Mouse (Mus musculus) heart, adult 2 months (tissue): ENCODE measurements around the gene Btk. TPM values are rescaled to one million over a fixed set of nuclear protein-coding genes. Genes with fewer than 3 reads are reported as not detected.

Experiments
- DNase-seq, 2 experiments: peaks; one replicate each; pipeline ENCODE4 v3.0.0; 2021
- H3K27ac ChIP-seq: fragments of 200-600 bp; 2 replicates; pipeline ENCODE4 v1.8.1; 2022
- H3K27me3 ChIP-seq: fragments of 200-500 bp; 2 replicates; pipeline ENCODE4 v1.6.1; 2012; ENCODE audit warnings: mild to moderate bottlenecking, low read length, inconsistent platforms, mixed read lengths; ENCODE audit not compliant: control insufficient read depth, insufficient read depth
- H3K36me3 ChIP-seq: fragments of 200-500 bp; 2 replicates; pipeline ENCODE4 v1.6.1; 2012; ENCODE audit warnings: low read length, inconsistent platforms; ENCODE audit not compliant: control insufficient read depth, insufficient read depth
- H3K4me1 ChIP-seq: fragments of 200-500 bp; 2 replicates; pipeline ENCODE4 v1.6.1; 2011; ENCODE audit warnings: low read length; ENCODE audit not compliant: control insufficient read depth, insufficient read depth
- H3K4me3 ChIP-seq: fragments of 200-600 bp; 2 replicates; pipeline ENCODE4 v1.8.1; 2022
- H3K79me2 ChIP-seq: fragments of 200-500 bp; replicated peaks from 2 replicates; pipeline ENCODE4 v1.6.1; 2012; ENCODE audit warnings: mild to moderate bottlenecking, inconsistent platforms, low read length, moderate library complexity, mixed read lengths; ENCODE audit not compliant: control insufficient read depth, insufficient read depth
- H3K9ac ChIP-seq: fragments of 200-500 bp; 2 replicates; pipeline ENCODE4 v1.6.1; 2012; ENCODE audit warnings: low read depth, mild to moderate bottlenecking, control low read depth, inconsistent platforms, low read length, mixed read lengths
- CTCF ChIP-seq: fragments of 200-600 bp; IDR thresholded peaks from 2 replicates; pipeline ENCODE4 v1.8.1; 2022; ENCODE audit warnings: antibody characterized with exemption, mild to moderate bottlenecking, moderate library complexity
- EP300 ChIP-seq: fragments of 200-500 bp; IDR thresholded peaks from 2 replicates; pipeline ENCODE4 v1.6.1; 2011; ENCODE audit warnings: low read depth, low read length, control low read depth; ENCODE audit not compliant: insufficient read depth
- POLR2A ChIP-seq: fragments of 200-500 bp; IDR thresholded peaks from 2 replicates; pipeline ENCODE4 v1.6.1; 2011; ENCODE audit warnings: mild to moderate bottlenecking, low read depth, low read length, control low read depth; ENCODE audit not compliant: insufficient read depth
- WGBS: fragments of 180-500 bp; shearing (Covaris S2); methylation state at CpG from one replicate; pipeline ENCODE4 v1.1.7; 2018; 5-methylcytosine and 5-hydroxymethylcytosine counted together
- intact Hi-C: fragments of 180-260 bp; cut with DNase I; formaldehyde crosslinking; loops from one replicate; pipeline ENCODE4 v1.15.1; 2025
- polyA plus RNA-seq: library from polyadenylated mRNA; depleted of rRNA; stranded (reverse); fragments of >200 nt; gene quantifications from 2 replicates; pipeline ENCODE4 v1.2.3, GENCODE M21; 2012
- total RNA-seq, 2 experiments: library from RNA; stranded (reverse); gene quantifications; 2 replicates each; pipeline ENCODE4 v1.2.3; 2021

Btk gene
- total and polyA plus RNA-seq, 3 experiments, result 0.80 to 0.98 (median 0.94) TPM

- H3K27me3 ChIP-seq, result no peaks in the 10 kb centered on the region
- no peaks in the 10 kb centered on the region for H3K4me1 ChIP-seq
- intact Hi-C loops, result loop anchor here (5.0 kb wide), 1 partner anchor 46 kb away; the partner anchor contains the start of gene Timm8a1
- DNase-seq, result no peak
- H3K4me3 ChIP-seq, result no peak overlapping the region
- H3K9ac ChIP-seq, result no peak overlapping the region
- H3K79me2 ChIP-seq, result no peaks in the 10 kb centered on the region
- no peak overlapping the region for H3K27ac ChIP-seq
- H3K36me3 ChIP-seq, result no peaks in the 10 kb centered on the region
- 78% methylated on average over 4 of the region's 4 CpGs for WGBS
- TF ChIP-seq POLR2A (no peak), EP300 (no peak), CTCF (no peak)
These were observed 4.9 kb upstream of the Btk start for GRCm38 (mm10) chrX:134588261-134588660.

- H3K27ac ChIP-seq, result peak overlapping the region; percentile 59; the same call in 1 of the 2 replicates
- no peak for DNase-seq
- H3K4me3 ChIP-seq, result peak overlapping the region; percentile 59
- H3K36me3 ChIP-seq, result no peaks in the 10 kb centered on the region
- no peaks in the 10 kb centered on the region for H3K79me2 ChIP-seq
- WGBS, result 34% methylated on average over 8 of the region's 8 CpGs
- TF ChIP-seq POLR2A (no peak), CTCF (no peak), EP300 (no peak)
- no peaks in the 10 kb centered on the region for H3K4me1 ChIP-seq
- H3K9ac ChIP-seq, result peak overlapping the region; percentile 51; the same call in 1 of the 2 replicates
- no peaks in the 10 kb centered on the region for H3K27me3 ChIP-seq
- intact Hi-C loops, result loop anchor here (5.0 kb wide), 1 partner anchor 44 kb away; the partner anchor contains the start of gene Timm8a1
These were observed 3.1 kb upstream of the Btk start for GRCm38 (mm10) chrX:134586447-134586846.

- Histone ChIP-seq H3K4me1 (no peaks in the 10 kb centered on the region), H3K79me2 (no peaks in the 10 kb centered on the region), H3K4me3 (peak within 1 kb of the TSS; percentile 59), H3K36me3 (no peaks in the 10 kb centered on the region), H3K27ac (peak within 1 kb of the TSS; percentile 80), H3K27me3 (no peaks in the 10 kb centered on the region), H3K9ac (peak within 1 kb of the TSS; percentile 76)
- intact Hi-C loops, result loop anchor here (2.0 to 5.0 kb wide), 2 partner anchors 15 to 43 kb away; partner anchors contain the start of genes Gla, Hnrnph2 and Timm8a1
- DNase-seq, result peak; percentile 91
- 18% methylated on average over 45 of the region's 45 CpGs for WGBS
- TF ChIP-seq POLR2A (peak; percentile 99), CTCF (peak; percentile 88), EP300 (no peak; the same call in 1 of the 2 replicates)
These were observed 2.0 kb upstream of the Btk start, which contains the start of gene Rpl36a for GRCm38 (mm10) chrX:134585103-134586002. Gene Rpl36a, plus strand, starts transcription at chrX:134585654.

GRCm38 (mm10) chrX:134582270-134582669 is 1.1 kb downstream of the Btk start:
- WGBS, result 74% methylated on average over 11 of the region's 11 CpGs
- H3K27ac ChIP-seq, result no peak overlapping the region
- DNase-seq, result no peak
- H3K36me3 ChIP-seq, result no peaks in the 10 kb centered on the region
- intact Hi-C loops, result no loop called here
- H3K9ac ChIP-seq, result no peak overlapping the region
- H3K27me3 ChIP-seq, result no peaks in the 10 kb centered on the region
- no peaks in the 10 kb centered on the region for H3K4me1 ChIP-seq
- H3K4me3 ChIP-seq, result no peak overlapping the region
- no peak for TF ChIP-seq CTCF
- no peaks in the 10 kb centered on the region for H3K79me2 ChIP-seq

GRCm38 (mm10) chrX:134580528-134581305 is 2.7 kb downstream of the Btk start:
- DNase-seq, result no peak
- no peak overlapping the region for H3K9ac ChIP-seq
- no peaks in the 10 kb centered on the region for H3K79me2 ChIP-seq
- H3K4me1 ChIP-seq, result no peaks in the 10 kb centered on the region
- intact Hi-C loops, result no loop called here
- H3K27me3 ChIP-seq, result no peaks in the 10 kb centered on the region
- TF ChIP-seq EP300, result no peak
- TF ChIP-seq POLR2A, result no peak
- TF ChIP-seq CTCF, result no peak
- WGBS, result 69% methylated on average over 14 of the region's 14 CpGs
- H3K36me3 ChIP-seq, result no peaks in the 10 kb centered on the region
- H3K27ac ChIP-seq, result no peak overlapping the region
- H3K4me3 ChIP-seq, result no peak overlapping the region

- H3K4me3 ChIP-seq, result no peak overlapping the region
- H3K79me2 ChIP-seq, result no peaks in the 10 kb centered on the region
- H3K9ac ChIP-seq, result no peak overlapping the region
- intact Hi-C loops, result no loop called here
- H3K36me3 ChIP-seq, result no peaks in the 10 kb centered on the region
- TF ChIP-seq CTCF, result no peak
- TF ChIP-seq EP300, result no peak
- no peak for TF ChIP-seq POLR2A
- DNase-seq, result no peak
- H3K27ac ChIP-seq, result no peak overlapping the region
- WGBS, result 79% methylated on average over 4 of the region's 4 CpGs
- H3K27me3 ChIP-seq, result no peaks in the 10 kb centered on the region
- no peaks in the 10 kb centered on the region for H3K4me1 ChIP-seq
These were observed 5.5 kb downstream of the Btk start for GRCm38 (mm10) chrX:134577896-134578295.
